ENCODE assay signal across 13 mouse cellular contexts in the genomic region with DNA sequence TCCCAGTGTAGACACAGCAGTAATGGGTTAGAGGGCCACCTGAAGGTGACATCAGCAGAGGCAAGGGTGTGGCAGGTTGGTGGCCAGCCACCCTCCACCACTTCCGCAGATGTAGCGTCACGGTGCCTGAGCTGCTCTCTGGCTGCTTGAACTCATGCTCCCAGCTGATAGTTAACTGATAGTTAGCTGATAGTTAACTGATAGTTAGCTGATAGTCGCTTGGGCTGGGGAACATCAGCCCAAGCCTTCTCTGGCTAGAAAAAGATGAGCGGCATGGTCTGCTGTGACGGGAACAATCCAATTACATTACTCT.
DNase-seq lines count a peak whose midpoint lies in the region; ATAC-seq lines count a peak whose summit lies in the region.
"Had no signal": no experiment of that assay in that cellular context is flagged by ENCODE, and none has a peak within 500 bp of the region (broad histone marks: within the 10 kb centered on the region; RNA-seq: fewer than 3 reads in every experiment).

No protein-coding gene starts in this region.

- peak overlapping the region; percentile 20; the same call in 1 of the 2 replicates for H3K4me2 ChIP-seq in kidney, embryonic 15.5 days
- no peak overlapping the region for H3K4me2 ChIP-seq in intestine, embryonic 16.5 days (ENCODE audit: low read depth, low read length)
- H3K4me2 ChIP-seq: midbrain, embryonic 12.5 days; neural tube, embryonic 15.5 days had no signal

- H3K36me3 ChIP-seq in kidney, embryonic 15.5 days, result no peaks in the 10 kb centered on the region
- H3K36me3 ChIP-seq in embryonic facial prominence, embryonic 10.5 days (replicated peaks), result no peaks in the 10 kb centered on the region
- H3K36me3 ChIP-seq in intestine, embryonic 16.5 days (ENCODE audit: control insufficient read depth, insufficient read depth, low read length), result no peaks in the 10 kb centered on the region
- H3K36me3 ChIP-seq: midbrain, embryonic 12.5 days; neural tube, embryonic 15.5 days had no signal

- peaks cover 52% of the 10 kb centered on the region for H3K27me3 ChIP-seq in kidney, embryonic 15.5 days
- no peaks in the 10 kb centered on the region; the same call in 1 of the 2 replicates for H3K27me3 ChIP-seq in embryonic facial prominence, embryonic 10.5 days (replicated peaks; ENCODE audit: low read depth, poor library complexity, severe bottlenecking)
- H3K27me3 ChIP-seq in intestine, embryonic 16.5 days (replicated peaks; ENCODE audit: control insufficient read depth, insufficient read depth, low read length), result no peaks in the 10 kb centered on the region
- H3K27me3 ChIP-seq: neural tube, embryonic 15.5 days had no signal

- DNase-seq in kidney, adult 11 months, result no peak
- DNase-seq in embryonic facial prominence, embryonic 10.5 days (ENCODE audit: low spot score), result no peak
- DNase-seq in naive thymus-derived CD4-positive, alpha-beta T cell, adult 2 months (ENCODE audit: low read depth), result peak; percentile 2
- no peak for DNase-seq in thymus, postnatal 10 days (ENCODE audit: low spot score in 2 of 2)
- DNase-seq in retina, embryonic 14.5 days (ENCODE audit: low spot score), result no peak
- DNase-seq: adrenal gland, adult 8-10 months; cerebellum, adult 11-12 months; spleen, adult 18-20 months; thymus, postnatal 36 days had no signal

- no peak overlapping the region for H3K9ac ChIP-seq in kidney, embryonic 15.5 days
- no peak overlapping the region for H3K9ac ChIP-seq in intestine, embryonic 16.5 days (ENCODE audit: low read depth, low read length)
- H3K9ac ChIP-seq: midbrain, embryonic 12.5 days; neural tube, embryonic 15.5 days had no signal

- WGBS in kidney, embryonic 15.5 days, result 63% methylated on average over 6 of the region's 6 CpGs
- WGBS in embryonic facial prominence, embryonic 10.5 days, result 80% methylated on average over 6 of the region's 6 CpGs
- 65% methylated on average over 6 of the region's 6 CpGs for WGBS in intestine, embryonic 16.5 days

- peaks cover 60% of the 10 kb centered on the region for H3K4me1 ChIP-seq in kidney, embryonic 15.5 days
- peaks cover 65% of the 10 kb centered on the region for H3K4me1 ChIP-seq in embryonic facial prominence, embryonic 10.5 days
- H3K4me1 ChIP-seq in intestine, embryonic 16.5 days (ENCODE audit: control insufficient read depth, insufficient read depth, low read length), result peaks cover 20% of the 10 kb centered on the region

- H3K9me3 ChIP-seq in kidney, embryonic 15.5 days (replicated peaks), result no peaks in the 10 kb centered on the region
- H3K9me3 ChIP-seq in embryonic facial prominence, embryonic 10.5 days, result no peaks in the 10 kb centered on the region
- H3K9me3 ChIP-seq in intestine, embryonic 16.5 days (ENCODE audit: control insufficient read depth, low read length), result no peaks in the 10 kb centered on the region
- H3K9me3 ChIP-seq: midbrain, embryonic 12.5 days; neural tube, embryonic 15.5 days had no signal

- H3K27ac ChIP-seq in kidney, embryonic 15.5 days, result peak overlapping the region; percentile 82
- H3K27ac ChIP-seq in embryonic facial prominence, embryonic 10.5 days (replicated peaks), result peak overlapping the region; percentile 51; the same call in 1 of the 2 replicates
- no peak overlapping the region for H3K27ac ChIP-seq in intestine, embryonic 16.5 days (ENCODE audit: low read length)
- H3K27ac ChIP-seq: midbrain, embryonic 12.5 days; neural tube, embryonic 15.5 days had no signal

- no peak for ATAC-seq in kidney, embryonic 15.5 days (replicated peaks; ENCODE audit: low FRiP score)
- ATAC-seq in intestine, embryonic 16.5 days, result peak; percentile 50; the same call in 1 of the 2 replicates

- no peak overlapping the region for H3K4me3 ChIP-seq in kidney, embryonic 15.5 days (replicated peaks)
- H3K4me3 ChIP-seq in embryonic facial prominence, embryonic 10.5 days, result no peak overlapping the region
- no peak overlapping the region for H3K4me3 ChIP-seq in intestine, embryonic 16.5 days (ENCODE audit: low read length)
- H3K4me3 ChIP-seq: midbrain, embryonic 12.5 days; neural tube, embryonic 15.5 days had no signal
